Mouse (Mus musculus) Patski (cell line): Measurements from ENCODE around the gene Dhrs4. TPM values are rescaled to one million over a fixed set of nuclear protein-coding genes. Genes with fewer than 3 reads are reported as not detected.

Source experiments
- ATAC-seq: fragments of 100-300 bp; one replicate; pipeline ENCODE4 v1.8.0; 2021
- CTCF ChIA-PET: fragments of 350-600 bp; sonication (Branson Sonifier 250); formaldehyde crosslinking; loops from one replicate; lab custom pipeline; 2022; ENCODE audit warnings: inconsistent platforms; lab: Charles Lee
- POLR2A ChIA-PET: fragments of 350-600 bp; sonication (Branson Sonifier 250); formaldehyde crosslinking; loops from one replicate; lab custom pipeline; 2022; ENCODE audit warnings: antibody characterized with exemption, inconsistent platforms; lab: Charles Lee
- DNase-seq: peaks from one replicate; pipeline ENCODE4 v3.0.0-alpha.2; 2011; ENCODE audit warnings: low read depth, low spot score
- H3K27me3 ChIP-seq: fragments of 371-371 bp; one replicate; pipeline ENCODE4 v1.5.1; 2021
- CTCF ChIP-seq: fragments of 100-300 bp; IDR thresholded peaks from one replicate; pipeline ENCODE4 v1.5.1; 2021
- in situ Hi-C: fragments of 300-500 bp; cut with MboI; formaldehyde crosslinking; loops from 3 replicates; pipeline ENCODE4 v1.11.1; 2018; ENCODE audit warnings: low pct_unique_long_range_greater_than_20kb, mixed read lengths
- polyA plus RNA-seq: library from polyadenylated mRNA; unstranded; gene quantifications from one replicate; pipeline ENCODE4 v1.2.3, GENCODE M21; 2021

Dhrs4 gene
- polyA plus RNA-seq, 1 experiment from 2014 or later = 71.3 TPM

DNA sequence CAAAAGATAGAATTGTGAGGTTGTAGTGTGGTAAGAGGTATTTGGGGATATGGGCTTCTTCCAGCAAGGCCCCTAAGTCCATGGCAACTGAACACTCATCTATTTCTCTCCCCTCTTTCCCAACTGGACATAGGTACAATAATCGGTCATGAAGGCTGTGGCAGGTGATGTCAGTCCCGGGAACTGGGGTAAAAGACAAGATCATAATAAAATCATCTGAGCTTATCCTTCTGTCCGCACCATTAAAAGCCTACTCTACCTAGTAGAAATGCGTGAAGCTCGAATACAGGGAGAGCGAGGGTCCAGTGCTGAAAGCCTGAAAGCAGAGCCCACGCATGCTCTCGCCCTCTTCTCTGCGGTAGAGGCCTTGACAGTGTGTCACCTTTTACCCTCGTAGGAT is 1.1 kb downstream of the Dhrs4 start:
- in situ Hi-C loops = no loop called here
- no peak for TF ChIP-seq CTCF
- ChIA-PET CTCF (interaction anchor here (0.6 to 2.5 kb wide), 13 partner anchors 9 to 265 kb away, joined by 3 to 27 read pairs (median 3); partner anchors contain the start of gene Carmil3), POLR2A (interaction anchor here (1.3 to 1.6 kb wide), 2 partner anchors 11 to 78 kb away, joined by 3 to 5 read pairs; partner anchors contain the start of gene Carmil3)
- H3K27me3 ChIP-seq = peaks cover under 1% of the 10 kb centered on the region
- ATAC-seq (no peak), DNase-seq (no peak)

- TF ChIP-seq CTCF = no peak
- in situ Hi-C loops = no loop called here
- ATAC-seq = no peak
- CTCF ChIA-PET = no interaction called here
- DNase-seq = no peak
- H3K27me3 ChIP-seq = no peaks in the 10 kb centered on the region
- POLR2A ChIA-PET = no interaction called here
Measured at GRCm38 (mm10) chr14:55484430-55485085, 6.0 kb downstream of the Dhrs4 start.

- DNase-seq (no peak), ATAC-seq (no peak)
- no peaks in the 10 kb centered on the region for H3K27me3 ChIP-seq
- POLR2A ChIA-PET = no interaction called here
- CTCF ChIA-PET = no interaction called here
- in situ Hi-C loops = no loop called here
- TF ChIP-seq CTCF = no peak
Measured at GRCm38 (mm10) chr14:55486836-55487235, 8.3 kb downstream of the Dhrs4 start.

GRCm38 (mm10) chr14:55490361-55491201 is 12.0 kb downstream of the Dhrs4 start, which contains the start of gene Carmil3:
TSS of gene Carmil3 (plus strand) at chr14:55490651.
- no peaks in the 10 kb centered on the region for H3K27me3 ChIP-seq
- peak; percentile 78 for ATAC-seq
- no peak for TF ChIP-seq CTCF
- in situ Hi-C loops = loop anchor here (10.0 kb wide), 2 partner anchors 64 to 124 kb away; partner anchors contain the start of gene Rec8
- DNase-seq = no peak
- CTCF ChIA-PET = interaction anchor here (0.7 to 2.3 kb wide), 4 partner anchors 12 to 186 kb away, joined by 3 to 15 read pairs (median 4); partner anchors contain the start of gene Dhrs4
- POLR2A ChIA-PET = interaction anchor here (1.7 kb wide), 1 partner anchor 11 kb away, joined by 5 read pairs; no protein-coding TSS in a partner anchor

GRCm38 (mm10) chr14:55491291-55491833 is 12.8 kb downstream of the Dhrs4 start:
- CTCF ChIA-PET = interaction anchor here (0.9 to 2.3 kb wide), 3 partner anchors 12 to 63 kb away, joined by 3 to 15 read pairs (median 4); partner anchors contain the start of gene Dhrs4
- POLR2A ChIA-PET = interaction anchor here (0.5 to 1.7 kb wide), 2 partner anchors 12 to 181 kb away, joined by 3 to 5 read pairs; no protein-coding TSS in a partner anchor

GRCm38 (mm10) chr14:55492103-55492502 is 13.5 kb downstream of the Dhrs4 start:
- DNase-seq = no peak
- ChIA-PET CTCF (interaction anchor here (1.3 to 2.3 kb wide), 2 partner anchors 13 to 62 kb away, joined by 4 to 15 read pairs; partner anchors contain the start of gene Dhrs4), POLR2A (no interaction called here)
- TF ChIP-seq CTCF = no peak
- H3K27me3 ChIP-seq = no peaks in the 10 kb centered on the region
- ATAC-seq = no peak
- in situ Hi-C loops = loop anchor here (10.0 kb wide), 2 partner anchors 63 to 123 kb away; partner anchors contain the start of gene Rec8

More at GRCm38 (mm10) chr14:55491291-55491833, 12.8 kb downstream of the Dhrs4 start:
- in situ Hi-C loops = loop anchor here (10.0 kb wide), 2 partner anchors 63 to 123 kb away; partner anchors contain the start of gene Rec8
- ATAC-seq = peak; percentile 49
- no peaks in the 10 kb centered on the region for H3K27me3 ChIP-seq
- no peak for DNase-seq
- no peak for TF ChIP-seq CTCF

GRCm38 (mm10) chr14:55495509-55496240 is 17.1 kb downstream of the Dhrs4 start:
- ChIA-PET CTCF (interaction anchor here (1.1 kb wide), 1 partner anchor 17 kb away, joined by 4 read pairs; the partner anchor contains the start of gene Dhrs4), POLR2A (no interaction called here)
- TF ChIP-seq CTCF = no peak
- no peak for DNase-seq
- in situ Hi-C loops = loop anchor here (10.0 kb wide), 2 partner anchors 59 to 119 kb away; partner anchors contain the start of gene Rec8
- no peak for ATAC-seq
- H3K27me3 ChIP-seq = no peaks in the 10 kb centered on the region

- no peaks in the 10 kb centered on the region for H3K27me3 ChIP-seq
- DNase-seq = no peak
- no peak for ATAC-seq
- CTCF ChIA-PET = interaction anchor here (0.9 to 2.4 kb wide), 10 partner anchors 28 to 375 kb away, joined by 3 to 30 read pairs (median 4); partner anchors contain the start of genes Fitm1, Nrl and Pck2
- in situ Hi-C loops = loop anchor here (10.0 kb wide), 2 partner anchors 58 to 118 kb away; partner anchors contain the start of gene Rec8
- POLR2A ChIA-PET = interaction anchor here (0.9 to 1.1 kb wide), 2 partner anchors 48 to 63 kb away, joined by 4 to 5 read pairs; partner anchors contain the start of genes A730061H03Rik and Dcaf11
- no peak for TF ChIP-seq CTCF
Measured at GRCm38 (mm10) chr14:55496761-55497448, 18.3 kb downstream of the Dhrs4 start.
